Mouse (Mus musculus) heart, embryonic 13.5 days (tissue): Measurements from ENCODE around the gene Upf2. TPM values are rescaled to one million over a fixed set of nuclear protein-coding genes. Genes with fewer than 3 reads are reported as not detected.
A peak's percentile ranks its signal among the peaks of the same experiment; 100 is the strongest.

Source experiments
- ATAC-seq: fragments of 200-750 bp; cut with Nextera tagmentation; 2 replicates; pipeline ENCODE4 v1.8.0; 2017; ENCODE audit warnings: moderate TSS enrichment; ENCODE audit not compliant: insufficient number of reproducible peaks, low FRiP score, low TSS enrichment; ENCODE audit errors: extremely low read depth
- H3K27ac ChIP-seq: fragments of 300-500 bp; sonication (generic); replicated peaks from 2 replicates; pipeline ENCODE4 v1.5.1; 2015; ENCODE audit warnings: moderate library complexity, mild to moderate bottlenecking, inconsistent platforms
- H3K27me3 ChIP-seq: fragments of 300-500 bp; sonication (generic); replicated peaks from 2 replicates; pipeline ENCODE4 v1.6.1; 2015; ENCODE audit warnings: mild to moderate bottlenecking, inconsistent platforms
- H3K36me3 ChIP-seq: fragments of 300-500 bp; sonication (generic); 2 replicates; pipeline ENCODE4 v1.6.1; 2015; ENCODE audit warnings: mild to moderate bottlenecking, inconsistent platforms
- H3K4me1 ChIP-seq: fragments of 300-500 bp; sonication (generic); 2 replicates; pipeline ENCODE4 v1.6.1; 2015; ENCODE audit warnings: inconsistent platforms
- H3K4me2 ChIP-seq: fragments of 300-500 bp; sonication (generic); 2 replicates; pipeline ENCODE4 v1.6.1; 2015; ENCODE audit warnings: inconsistent platforms, mild to moderate bottlenecking, moderate library complexity
- H3K4me3 ChIP-seq: fragments of 300-500 bp; sonication (generic); 2 replicates; pipeline ENCODE4 v1.5.1; 2015; ENCODE audit warnings: moderate library complexity, mild to moderate bottlenecking, inconsistent platforms
- H3K9ac ChIP-seq: fragments of 300-500 bp; sonication (generic); 2 replicates; pipeline ENCODE4 v1.6.1; 2015; ENCODE audit warnings: inconsistent platforms, mild to moderate bottlenecking, moderate library complexity
- H3K9me3 ChIP-seq: fragments of 300-500 bp; sonication (generic); 2 replicates; pipeline ENCODE4 v1.6.1; 2016; ENCODE audit warnings: inconsistent platforms
- WGBS: fragments of 180-500 bp; shearing (Covaris S2); methylation state at CpG from one replicate; pipeline ENCODE4 v1.1.7; 2015; ENCODE audit warnings: mixed read lengths; 5-methylcytosine and 5-hydroxymethylcytosine counted together
- polyA plus RNA-seq: library from polyadenylated mRNA; unstranded; fragments of >200 nt; fragmentation: Nextera tagmentation; extraction: Ambion mirVana; gene quantifications from 2 replicates; pipeline ENCODE4 v1.2.1, GENCODE M21; 2015

Gene Upf2
- polyA plus RNA-seq, 1 experiment from 2014 or later, result 5.6 TPM

GRCm38 (mm10) chr2:6020570-6020969 lies 69.3 kb downstream of the Upf2 start:
- Histone ChIP-seq H3K4me2 (no peak overlapping the region), H3K27ac (no peak overlapping the region), H3K4me1 (no peaks in the 10 kb centered on the region), H3K9me3 (no peaks in the 10 kb centered on the region), H3K4me3 (no peak overlapping the region), H3K36me3 (peaks cover 71% of the 10 kb centered on the region), H3K9ac (no peak overlapping the region), H3K27me3 (no peaks in the 10 kb centered on the region)
- ATAC-seq, result no peak

GRCm38 (mm10) chr2:6042644-6043043 lies 91.4 kb downstream of the Upf2 start:
- Histone ChIP-seq H3K9ac (no peak overlapping the region), H3K27ac (no peak overlapping the region), H3K4me2 (no peak overlapping the region)

GRCm38 (mm10) chr2:6046796-6047195 lies 95.5 kb downstream of the Upf2 start:
- Histone ChIP-seq H3K4me3 (no peak overlapping the region), H3K27me3 (no peaks in the 10 kb centered on the region), H3K4me1 (peaks cover 16% of the 10 kb centered on the region), H3K9ac (no peak overlapping the region), H3K4me2 (no peak overlapping the region), H3K36me3 (peaks cover 53% of the 10 kb centered on the region), H3K9me3 (no peaks in the 10 kb centered on the region), H3K27ac (no peak overlapping the region)
- no peak for ATAC-seq
- WGBS, result 77% methylated on average over 7 of the region's 7 CpGs

More at GRCm38 (mm10) chr2:6042644-6043043, 91.4 kb downstream of the Upf2 start:
- Histone ChIP-seq H3K4me3 (no peak overlapping the region), H3K27me3 (no peaks in the 10 kb centered on the region), H3K36me3 (peaks cover 44% of the 10 kb centered on the region), H3K4me1 (peaks cover 5% of the 10 kb centered on the region), H3K9me3 (no peaks in the 10 kb centered on the region)
- no peak for ATAC-seq
- WGBS, result 90% methylated on average over 1 of the region's 1 CpGs

- H3K4me2 ChIP-seq, result no peak overlapping the region
- peaks cover 53% of the 10 kb centered on the region for H3K36me3 ChIP-seq
- H3K9ac ChIP-seq, result no peak overlapping the region
- H3K27ac ChIP-seq, result 0 out of 2 replicates have a peak overlapping the region, but pooled peaks have one; percentile 4
- no peak; the same call in 1 of the 2 replicates for ATAC-seq
- no peak overlapping the region for H3K4me3 ChIP-seq
- no peaks in the 10 kb centered on the region for H3K9me3 ChIP-seq
- WGBS, result 32% methylated on average over 4 of the region's 4 CpGs
- H3K27me3 ChIP-seq, result no peaks in the 10 kb centered on the region
- peaks cover 16% of the 10 kb centered on the region for H3K4me1 ChIP-seq
These were observed 97.3 kb downstream of the Upf2 start for GRCm38 (mm10) chr2:6048570-6048969.

GRCm38 (mm10) chr2:6049018-6049417 lies 97.7 kb downstream of the Upf2 start:
- Histone ChIP-seq H3K27ac (no peak overlapping the region), H3K4me2 (no peak overlapping the region), H3K4me3 (no peak overlapping the region), H3K9ac (no peak overlapping the region), H3K36me3 (peaks cover 52% of the 10 kb centered on the region), H3K4me1 (peaks cover 16% of the 10 kb centered on the region), H3K9me3 (no peaks in the 10 kb centered on the region), H3K27me3 (no peaks in the 10 kb centered on the region)
- 72% methylated on average over 3 of the region's 3 CpGs for WGBS
- no peak for ATAC-seq

GRCm38 (mm10) chr2:6055466-6055865 lies 104.2 kb downstream of the Upf2 start:
- no peaks in the 10 kb centered on the region for H3K9me3 ChIP-seq
- no peak overlapping the region for H3K27ac ChIP-seq
- peaks cover 56% of the 10 kb centered on the region for H3K36me3 ChIP-seq
- H3K9ac ChIP-seq, result no peak overlapping the region
- H3K4me1 ChIP-seq, result no peaks in the 10 kb centered on the region
- H3K27me3 ChIP-seq, result no peaks in the 10 kb centered on the region
- H3K4me3 ChIP-seq, result no peak overlapping the region
- no peak for ATAC-seq
- H3K4me2 ChIP-seq, result no peak overlapping the region
- WGBS, result 91% methylated on average over 11 of the region's 11 CpGs

- H3K4me1 ChIP-seq, result no peaks in the 10 kb centered on the region
- no peaks in the 10 kb centered on the region for H3K9me3 ChIP-seq
- no peak for ATAC-seq
- no peaks in the 10 kb centered on the region for H3K27me3 ChIP-seq
- H3K27ac ChIP-seq, result no peak overlapping the region
- 87% methylated on average over 3 of the region's 3 CpGs for WGBS
- no peak overlapping the region for H3K9ac ChIP-seq
- H3K4me2 ChIP-seq, result no peak overlapping the region
- H3K4me3 ChIP-seq, result no peak overlapping the region
- peaks cover 46% of the 10 kb centered on the region for H3K36me3 ChIP-seq
These were observed 105.2 kb downstream of the Upf2 start for GRCm38 (mm10) chr2:6056518-6056917.

- no peaks in the 10 kb centered on the region for H3K9me3 ChIP-seq
- H3K27ac ChIP-seq, result no peak overlapping the region
- no peak overlapping the region for H3K9ac ChIP-seq
- no peaks in the 10 kb centered on the region for H3K27me3 ChIP-seq
- no peak for ATAC-seq
- H3K4me1 ChIP-seq, result no peaks in the 10 kb centered on the region
- H3K36me3 ChIP-seq, result peaks cover 24% of the 10 kb centered on the region
- no peak overlapping the region for H3K4me2 ChIP-seq
- WGBS, result 69% methylated on average over 2 of the region's 2 CpGs
- H3K4me3 ChIP-seq, result no peak overlapping the region
These were observed 108.0 kb downstream of the Upf2 start for GRCm38 (mm10) chr2:6059291-6059690.

- Histone ChIP-seq H3K9ac (no peak overlapping the region), H3K27ac (no peak overlapping the region), H3K4me1 (no peaks in the 10 kb centered on the region), H3K4me2 (no peak overlapping the region), H3K36me3 (peaks cover 18% of the 10 kb centered on the region), H3K9me3 (no peaks in the 10 kb centered on the region), H3K4me3 (no peak overlapping the region), H3K27me3 (no peaks in the 10 kb centered on the region)
- WGBS, result 71% methylated on average over 10 of the region's 10 CpGs
- ATAC-seq, result no peak
These were observed 109.0 kb downstream of the Upf2 start for GRCm38 (mm10) chr2:6060071-6060804.

- H3K36me3 ChIP-seq, result no peaks in the 10 kb centered on the region
- 79% methylated on average over 6 of the region's 6 CpGs for WGBS
- peaks cover 7% of the 10 kb centered on the region; the same call in 1 of the 2 replicates for H3K9me3 ChIP-seq
These were observed 116.1 kb downstream of the Upf2 start for GRCm38 (mm10) chr2:6067341-6067740.

GRCm38 (mm10) chr2:6070925-6071324 lies 119.7 kb downstream of the Upf2 start:
- no peak for ATAC-seq
- H3K9ac ChIP-seq, result no peak overlapping the region
- H3K4me1 ChIP-seq, result peaks cover 35% of the 10 kb centered on the region
- WGBS, result 36% methylated on average over 11 of the region's 11 CpGs
- H3K27ac ChIP-seq, result no peak overlapping the region
- no peaks in the 10 kb centered on the region for H3K27me3 ChIP-seq
- no peaks in the 10 kb centered on the region for H3K36me3 ChIP-seq
- peaks cover 7% of the 10 kb centered on the region; the same call in 1 of the 2 replicates for H3K9me3 ChIP-seq
- no peak overlapping the region for H3K4me2 ChIP-seq
- H3K4me3 ChIP-seq, result no peak overlapping the region

More at GRCm38 (mm10) chr2:6067341-6067740, 116.1 kb downstream of the Upf2 start:
- Histone ChIP-seq H3K27me3 (no peaks in the 10 kb centered on the region), H3K27ac (no peak overlapping the region), H3K4me2 (no peak overlapping the region), H3K4me3 (no peak overlapping the region), H3K4me1 (peaks cover 16% of the 10 kb centered on the region), H3K9ac (no peak overlapping the region)
- no peak for ATAC-seq
